Mouse (Mus musculus) natural killer cell, adult 2 months (primary cell): ENCODE data around the gene Cpt1c.

Experiments
- DNase-seq, 2 experiments: peaks; one replicate each; pipeline ENCODE4 v3.0.0; 2022; ENCODE audit warnings: low spot score in 2 of 2

Cpt1c gene

DNA sequence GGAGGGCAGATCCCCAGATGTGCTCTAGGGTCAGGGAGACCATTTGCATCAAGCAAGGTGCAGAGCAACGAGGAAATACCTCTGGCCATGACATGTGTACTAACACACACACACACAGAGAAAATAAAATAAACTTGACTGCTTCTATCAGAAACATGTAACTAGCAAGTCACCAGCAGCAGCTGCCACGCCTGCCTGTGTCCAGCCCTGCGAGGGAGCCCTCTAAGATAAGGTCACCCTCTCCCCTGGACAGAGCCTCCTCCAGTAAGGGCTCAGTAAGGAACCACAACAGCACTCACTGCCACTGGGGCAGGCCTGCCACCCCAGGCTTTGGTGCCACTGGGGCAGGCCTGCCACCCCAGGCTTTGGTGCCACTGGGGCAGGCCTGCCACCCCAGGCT is 56.4 kb downstream of the Cpt1c start:
- DNase-seq = no peak

DNA sequence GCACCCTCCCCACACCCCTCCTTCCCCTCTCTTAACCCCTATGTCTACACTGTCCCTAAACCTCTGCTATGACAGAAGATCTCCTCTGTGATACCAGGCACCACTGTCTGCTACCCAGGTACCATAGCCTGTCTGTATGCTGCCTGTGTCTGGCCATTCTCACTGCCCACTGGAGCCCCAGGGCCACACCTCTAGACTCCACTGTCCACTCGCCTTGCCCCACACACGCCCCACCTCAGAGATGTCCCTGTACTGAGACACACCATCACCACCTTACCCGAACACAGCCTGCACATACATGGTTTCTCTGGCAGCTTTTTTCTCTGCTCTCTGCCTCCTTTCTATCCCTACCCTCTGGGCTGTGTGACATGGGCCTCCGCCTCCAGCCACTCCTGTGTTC is 57.8 kb downstream of the Cpt1c start:
- DNase-seq = no peak

DNA sequence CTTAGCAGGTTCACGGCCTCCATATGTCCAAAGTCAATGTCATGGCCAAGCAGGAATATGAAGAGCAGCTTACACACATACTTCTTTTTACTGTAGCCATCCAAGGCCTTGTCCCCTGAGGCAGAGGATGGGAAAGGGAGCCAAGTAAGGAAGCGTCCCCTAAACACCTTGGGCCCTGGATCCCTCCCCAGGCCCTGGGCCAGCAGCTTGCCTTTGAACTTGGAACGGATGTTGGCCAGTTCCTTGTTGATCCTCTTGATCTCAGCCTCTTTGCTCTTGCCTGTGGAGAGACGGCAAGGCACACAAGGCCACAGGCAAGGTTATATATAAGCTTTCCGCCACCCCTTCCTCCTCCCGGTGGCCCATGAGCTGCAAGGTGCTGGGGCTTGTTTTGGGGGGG is 58.5 kb downstream of the Cpt1c start:
- no peak for DNase-seq

DNA sequence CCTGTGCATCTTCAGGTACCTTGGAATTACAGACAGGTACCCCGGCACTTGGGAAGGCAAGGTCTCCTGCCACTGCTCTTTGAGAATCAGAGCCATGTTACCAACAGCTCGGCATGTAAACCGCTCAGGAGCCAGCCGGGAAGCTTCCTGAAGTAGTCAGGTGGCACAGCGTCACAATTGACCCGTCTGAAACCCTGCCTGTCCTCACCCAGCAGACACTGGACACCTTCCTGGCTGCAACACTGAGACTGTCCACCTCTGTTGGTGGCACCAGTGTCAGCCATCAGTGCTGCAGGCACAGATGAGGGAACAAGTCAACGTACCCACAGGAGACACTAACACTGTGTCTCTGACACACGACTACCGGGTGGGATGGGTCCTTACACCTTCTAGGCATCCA is 59.3 kb downstream of the Cpt1c start:
- no peak for DNase-seq

DNA sequence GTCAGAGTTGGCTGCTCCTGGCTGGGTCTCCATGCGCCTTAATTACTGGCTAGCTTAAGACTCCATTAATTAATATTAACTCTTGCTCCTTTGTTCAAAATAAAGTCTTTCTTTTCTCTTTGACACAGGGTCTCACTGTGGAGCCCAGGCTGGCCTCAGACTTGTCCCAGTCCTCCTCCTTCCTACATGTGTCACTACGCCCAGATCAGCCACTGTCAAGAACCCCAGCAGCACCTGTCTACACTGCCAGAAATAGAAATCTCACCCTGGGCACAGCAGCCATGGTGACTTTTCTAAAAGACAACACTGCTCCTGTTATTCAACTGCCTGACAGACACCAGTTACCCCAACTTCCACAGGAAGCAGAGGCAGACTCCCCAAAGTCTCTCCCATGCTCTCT is 60.3 kb downstream of the Cpt1c start:
- no peak for DNase-seq
